Mouse (Mus musculus): Measurements from ENCODE around the gene Setx. TPM values are rescaled to one million over a fixed set of nuclear protein-coding genes. Genes with fewer than 3 reads are reported as not detected.
A peak's percentile ranks its signal among the peaks of the same experiment; 100 is the strongest.

The Setx gene
- polyA plus RNA-seq, 1 experiment: 113 TPM

DNA sequence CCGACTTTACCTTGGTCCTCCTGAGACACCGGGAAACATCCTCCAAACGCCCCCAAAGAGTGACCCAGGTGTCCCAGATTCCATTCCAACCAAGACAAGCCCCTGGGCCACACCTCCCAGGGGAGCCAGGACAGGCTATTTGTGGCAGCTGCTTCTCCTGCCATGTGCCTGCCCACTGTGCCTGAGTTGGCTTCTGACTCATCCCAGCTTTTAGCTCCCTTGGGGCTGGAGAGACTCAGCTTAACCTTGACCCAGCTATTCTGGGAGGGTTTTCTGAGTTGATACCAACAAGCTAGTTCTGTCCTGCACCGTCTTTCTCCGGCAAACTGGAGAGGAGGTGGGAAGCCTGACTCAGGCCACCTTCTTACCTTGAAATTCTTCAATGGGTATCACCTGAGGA is 74.5 kb downstream of the Setx start:
- H3K4me1 ChIP-seq (ENCODE audit: control insufficient read depth, insufficient read depth, low read length): no peaks in the 10 kb centered on the region
- H3K9ac ChIP-seq (ENCODE audit: low read depth, poor library complexity, severe bottlenecking): no peak overlapping the region
- no peak overlapping the region for H3K4me3 ChIP-seq (ENCODE audit: low read depth, low read length)
- no peaks in the 10 kb centered on the region for H3K9me3 ChIP-seq (replicated peaks; ENCODE audit: control insufficient read depth, insufficient read depth, low read length, poor library complexity, severe bottlenecking)
- TF ChIP-seq CTCF (IDR thresholded peaks at IDR 0.05; ENCODE audit: low read depth, low read length): no peak
- TF ChIP-seq EP300 (IDR thresholded peaks at IDR 0.05; ENCODE audit: insufficient read depth, low read depth, low read length): no peak
- no peak for TF ChIP-seq POLR2A (IDR thresholded peaks at IDR 0.05; ENCODE audit: insufficient read depth, low read length)
- no peaks in the 10 kb centered on the region for H3K36me3 ChIP-seq (ENCODE audit: control insufficient read depth, insufficient read depth, low read length, poor library complexity, severe bottlenecking)
- H3K27ac ChIP-seq (ENCODE audit: insufficient read depth, low read length): no peak overlapping the region
- no peaks in the 10 kb centered on the region for H3K27me3 ChIP-seq (ENCODE audit: control insufficient read depth, insufficient read depth, low read length, poor library complexity, severe bottlenecking)

DNA sequence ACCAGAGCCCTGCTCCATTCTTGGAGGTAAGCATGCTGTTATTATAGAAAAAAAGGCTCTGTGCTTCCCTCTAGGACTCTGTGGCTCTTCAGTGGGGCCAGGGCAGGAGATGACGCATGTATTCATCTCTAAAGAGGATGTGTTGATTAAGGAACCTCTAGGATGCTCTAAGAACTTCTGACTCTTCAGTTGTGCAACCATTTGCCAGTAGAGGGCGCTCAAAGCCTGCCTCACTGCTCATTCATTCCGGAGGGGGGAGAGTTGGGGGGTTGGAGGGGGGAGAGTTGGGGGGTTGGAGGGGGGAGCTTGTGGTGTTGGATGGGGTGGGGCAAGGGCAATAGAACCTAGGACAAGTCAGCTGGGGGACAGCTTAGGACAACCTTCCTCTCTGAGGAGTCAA is 75.9 kb downstream of the Setx start:
- no peak overlapping the region for H3K4me3 ChIP-seq (ENCODE audit: low read depth, low read length)
- no peaks in the 10 kb centered on the region for H3K36me3 ChIP-seq (ENCODE audit: control insufficient read depth, insufficient read depth, low read length, poor library complexity, severe bottlenecking)
- no peaks in the 10 kb centered on the region for H3K9me3 ChIP-seq (replicated peaks; ENCODE audit: control insufficient read depth, insufficient read depth, low read length, poor library complexity, severe bottlenecking)
- no peaks in the 10 kb centered on the region for H3K27me3 ChIP-seq (ENCODE audit: control insufficient read depth, insufficient read depth, low read length, poor library complexity, severe bottlenecking)
- no peak for TF ChIP-seq POLR2A (IDR thresholded peaks at IDR 0.05; ENCODE audit: insufficient read depth, low read length)
- TF ChIP-seq EP300 (IDR thresholded peaks at IDR 0.05; ENCODE audit: insufficient read depth, low read depth, low read length): no peak
- TF ChIP-seq CTCF (IDR thresholded peaks at IDR 0.05; ENCODE audit: low read depth, low read length): peak; percentile 56
- H3K4me1 ChIP-seq (ENCODE audit: control insufficient read depth, insufficient read depth, low read length): no peaks in the 10 kb centered on the region
- H3K9ac ChIP-seq (ENCODE audit: low read depth, poor library complexity, severe bottlenecking): no peak overlapping the region
- H3K27ac ChIP-seq (ENCODE audit: insufficient read depth, low read length): no peak overlapping the region

DNA sequence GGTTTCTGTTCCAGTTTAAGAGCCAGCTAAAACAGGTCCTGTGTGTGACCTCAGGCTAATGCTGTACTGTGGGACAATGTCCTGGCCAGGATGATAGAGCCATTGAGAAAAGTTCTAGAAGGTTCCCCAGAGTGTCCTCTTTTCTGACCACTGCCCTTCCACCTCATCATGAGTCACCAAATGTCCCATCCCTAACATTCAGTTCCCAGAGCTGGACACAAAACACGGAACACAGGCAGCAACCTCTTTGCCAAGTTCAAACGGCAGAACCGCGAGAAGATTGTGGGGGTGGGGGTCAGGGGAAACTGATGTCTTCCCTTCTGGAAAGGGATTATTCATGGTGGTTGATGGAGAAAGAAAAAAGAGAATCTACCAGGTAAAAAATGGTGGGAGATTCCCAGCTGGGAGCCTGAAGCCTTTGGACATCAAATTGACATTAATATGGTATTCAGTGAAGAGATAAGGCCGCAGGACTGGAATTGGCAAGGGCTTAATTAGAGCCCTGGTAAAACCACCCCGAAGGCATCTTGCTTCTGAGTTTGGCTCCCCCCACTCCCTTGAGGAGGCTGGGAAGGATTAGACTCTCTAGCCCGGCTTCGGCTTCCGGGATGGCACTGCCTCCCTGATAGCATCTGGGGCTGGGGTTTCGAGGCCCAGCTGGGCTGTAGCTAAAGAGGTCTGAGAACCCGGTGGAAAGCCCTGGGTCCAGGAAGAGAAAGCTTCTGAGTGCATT is 77.4 kb downstream of the Setx start:
- TF ChIP-seq POLR2A (IDR thresholded peaks at IDR 0.05; ENCODE audit: insufficient read depth, low read length): no peak
- TF ChIP-seq EP300 (IDR thresholded peaks at IDR 0.05; ENCODE audit: insufficient read depth, low read depth, low read length): no peak
- TF ChIP-seq CTCF (IDR thresholded peaks at IDR 0.05; ENCODE audit: low read depth, low read length): no peak
- Histone ChIP-seq H3K9me3 (replicated peaks; ENCODE audit: control insufficient read depth, insufficient read depth, low read length, poor library complexity, severe bottlenecking) (no peaks in the 10 kb centered on the region), H3K27me3 (ENCODE audit: control insufficient read depth, insufficient read depth, low read length, poor library complexity, severe bottlenecking) (no peaks in the 10 kb centered on the region), H3K9ac (ENCODE audit: low read depth, poor library complexity, severe bottlenecking) (no peak overlapping the region), H3K27ac (ENCODE audit: insufficient read depth, low read length) (no peak overlapping the region), H3K4me1 (ENCODE audit: control insufficient read depth, insufficient read depth, low read length) (no peaks in the 10 kb centered on the region), H3K36me3 (ENCODE audit: control insufficient read depth, insufficient read depth, low read length, poor library complexity, severe bottlenecking) (no peaks in the 10 kb centered on the region), H3K4me3 (ENCODE audit: low read depth, low read length) (no peak overlapping the region)

DNA sequence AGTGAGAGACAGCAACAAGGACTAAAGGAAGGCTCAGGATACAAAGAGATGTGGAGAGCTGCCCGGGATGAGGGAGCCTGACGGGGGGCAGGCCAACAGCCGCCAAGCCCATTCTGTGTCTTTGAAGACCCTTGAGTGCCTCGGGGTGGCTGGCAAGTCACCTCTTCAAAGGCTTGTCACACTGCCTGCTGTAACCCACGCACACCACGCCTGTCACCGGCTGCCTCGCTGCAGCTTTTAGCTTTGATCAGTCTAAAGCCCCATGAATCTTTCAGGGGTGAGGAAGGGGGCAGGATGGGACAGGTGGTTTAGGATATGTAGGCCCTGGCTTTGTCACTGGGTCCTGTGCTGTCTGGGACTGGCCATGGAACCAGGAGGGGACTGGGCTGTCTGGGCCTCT is 82.2 kb downstream of the Setx start:
- Histone ChIP-seq H3K27me3 (ENCODE audit: control insufficient read depth, insufficient read depth, low read length, poor library complexity, severe bottlenecking) (no peaks in the 10 kb centered on the region), H3K9ac (ENCODE audit: low read depth, poor library complexity, severe bottlenecking) (no peak overlapping the region), H3K4me1 (ENCODE audit: control insufficient read depth, insufficient read depth, low read length) (no peaks in the 10 kb centered on the region), H3K4me3 (ENCODE audit: low read depth, low read length) (no peak overlapping the region), H3K9me3 (replicated peaks; ENCODE audit: control insufficient read depth, insufficient read depth, low read length, poor library complexity, severe bottlenecking) (no peaks in the 10 kb centered on the region), H3K27ac (ENCODE audit: insufficient read depth, low read length) (no peak overlapping the region), H3K36me3 (ENCODE audit: control insufficient read depth, insufficient read depth, low read length, poor library complexity, severe bottlenecking) (no peaks in the 10 kb centered on the region)
- TF ChIP-seq EP300 (IDR thresholded peaks at IDR 0.05; ENCODE audit: insufficient read depth, low read depth, low read length): no peak
- no peak for TF ChIP-seq CTCF (IDR thresholded peaks at IDR 0.05; ENCODE audit: low read depth, low read length)
- no peak for TF ChIP-seq POLR2A (IDR thresholded peaks at IDR 0.05; ENCODE audit: insufficient read depth, low read length)

DNA sequence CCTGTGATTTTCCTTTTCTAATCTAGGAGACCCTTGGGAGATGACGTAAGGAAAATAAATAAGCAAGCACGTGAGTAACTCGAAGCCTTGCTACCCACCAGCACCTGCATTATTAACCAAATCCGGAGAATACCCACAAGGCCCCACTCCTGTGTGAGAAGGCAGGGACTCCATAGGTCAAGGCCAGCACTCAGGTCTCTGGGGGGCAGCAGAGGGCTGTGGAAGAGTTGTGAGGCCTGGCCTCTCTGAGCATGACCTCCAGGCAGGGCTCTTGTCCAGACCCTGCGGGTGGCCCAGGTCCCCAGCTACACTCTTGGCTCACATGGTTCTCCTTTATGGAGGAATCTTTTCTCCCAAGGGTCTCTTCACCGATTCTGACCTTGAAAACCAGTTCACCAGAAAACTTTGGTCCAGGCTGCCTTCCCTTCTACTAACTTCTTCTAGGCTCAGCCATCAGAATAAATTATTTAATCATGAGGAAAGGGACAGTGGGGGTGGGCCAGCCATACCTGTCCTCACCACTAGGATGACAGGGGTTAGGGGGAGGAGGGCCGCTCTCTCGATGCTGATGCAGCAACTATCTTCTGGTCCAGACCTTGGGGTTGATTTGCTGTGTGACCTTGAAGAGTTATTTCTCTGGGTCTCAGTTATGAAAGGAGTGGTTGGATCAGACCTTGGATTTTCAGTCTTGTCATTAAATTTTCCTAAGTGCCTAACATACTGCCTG is 92.5 kb downstream of the Setx start:
- Histone ChIP-seq H3K9ac (ENCODE audit: low read depth, poor library complexity, severe bottlenecking) (no peak overlapping the region), H3K4me1 (ENCODE audit: control insufficient read depth, insufficient read depth, low read length) (no peaks in the 10 kb centered on the region), H3K4me3 (ENCODE audit: low read depth, low read length) (no peak overlapping the region), H3K27me3 (ENCODE audit: control insufficient read depth, insufficient read depth, low read length, poor library complexity, severe bottlenecking) (no peaks in the 10 kb centered on the region), H3K36me3 (ENCODE audit: control insufficient read depth, insufficient read depth, low read length, poor library complexity, severe bottlenecking) (no peaks in the 10 kb centered on the region), H3K9me3 (replicated peaks; ENCODE audit: control insufficient read depth, insufficient read depth, low read length, poor library complexity, severe bottlenecking) (no peaks in the 10 kb centered on the region), H3K27ac (ENCODE audit: insufficient read depth, low read length) (no peak overlapping the region)
- TF ChIP-seq POLR2A (IDR thresholded peaks at IDR 0.05; ENCODE audit: insufficient read depth, low read length) (no peak), CTCF (IDR thresholded peaks at IDR 0.05; ENCODE audit: low read depth, low read length) (peak; percentile 71), EP300 (IDR thresholded peaks at IDR 0.05; ENCODE audit: insufficient read depth, low read depth, low read length) (no peak)

DNA sequence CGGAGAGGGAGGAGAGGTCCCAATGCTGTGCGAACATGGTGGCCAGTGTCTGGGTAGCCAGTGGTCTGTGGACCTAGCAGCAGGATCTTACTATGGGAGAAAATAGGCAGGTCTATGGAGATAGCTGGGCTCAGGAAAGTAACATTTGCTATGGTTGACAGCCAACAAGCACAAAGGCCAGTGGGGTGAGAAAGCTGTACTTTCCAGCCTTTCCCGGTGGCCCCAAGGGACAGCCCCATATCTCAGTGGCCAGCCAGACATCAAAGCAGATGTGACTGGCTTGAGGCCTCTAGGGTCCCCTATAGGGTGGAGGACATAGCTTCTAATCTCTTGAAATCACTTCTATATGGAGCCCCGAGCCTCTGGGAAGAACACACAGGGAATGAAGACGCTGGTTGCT is 93.1 kb downstream of the Setx start:
- Histone ChIP-seq H3K27ac (ENCODE audit: insufficient read depth, low read length) (no peak overlapping the region), H3K9me3 (replicated peaks; ENCODE audit: control insufficient read depth, insufficient read depth, low read length, poor library complexity, severe bottlenecking) (no peaks in the 10 kb centered on the region), H3K27me3 (ENCODE audit: control insufficient read depth, insufficient read depth, low read length, poor library complexity, severe bottlenecking) (no peaks in the 10 kb centered on the region), H3K36me3 (ENCODE audit: control insufficient read depth, insufficient read depth, low read length, poor library complexity, severe bottlenecking) (no peaks in the 10 kb centered on the region), H3K9ac (ENCODE audit: low read depth, poor library complexity, severe bottlenecking) (no peak overlapping the region), H3K4me3 (ENCODE audit: low read depth, low read length) (no peak overlapping the region), H3K4me1 (ENCODE audit: control insufficient read depth, insufficient read depth, low read length) (no peaks in the 10 kb centered on the region)
- TF ChIP-seq EP300 (IDR thresholded peaks at IDR 0.05; ENCODE audit: insufficient read depth, low read depth, low read length) (no peak), POLR2A (IDR thresholded peaks at IDR 0.05; ENCODE audit: insufficient read depth, low read length) (no peak), CTCF (IDR thresholded peaks at IDR 0.05; ENCODE audit: low read depth, low read length) (no peak)

All from ES-Bruce4 (cell line).